Mouse (Mus musculus) gastrocnemius, postnatal 10 days (tissue): ENCODE measurements around the gene Rap1gap2. TPM values are rescaled to one million over a fixed set of nuclear protein-coding genes. Genes with fewer than 3 reads are reported as not detected.
"Not testable (repeated sequence)": the region's sequence is repeated elsewhere in the genome, so short reads cannot be mapped to it uniquely, and the experiment has no call there.

Experiments used
- DNase-seq: peaks from one replicate; pipeline ENCODE4 v3.0.0; 2021; ENCODE audit warnings: mixed read lengths
- total RNA-seq, 2 experiments: library from RNA; stranded (reverse); gene quantifications; 2 replicates each; pipeline ENCODE4 v1.2.3; 2021

The Rap1gap2 gene
- total RNA-seq, 2 experiments from 2014 or later: 15.0 to 16.1 TPM

DNA sequence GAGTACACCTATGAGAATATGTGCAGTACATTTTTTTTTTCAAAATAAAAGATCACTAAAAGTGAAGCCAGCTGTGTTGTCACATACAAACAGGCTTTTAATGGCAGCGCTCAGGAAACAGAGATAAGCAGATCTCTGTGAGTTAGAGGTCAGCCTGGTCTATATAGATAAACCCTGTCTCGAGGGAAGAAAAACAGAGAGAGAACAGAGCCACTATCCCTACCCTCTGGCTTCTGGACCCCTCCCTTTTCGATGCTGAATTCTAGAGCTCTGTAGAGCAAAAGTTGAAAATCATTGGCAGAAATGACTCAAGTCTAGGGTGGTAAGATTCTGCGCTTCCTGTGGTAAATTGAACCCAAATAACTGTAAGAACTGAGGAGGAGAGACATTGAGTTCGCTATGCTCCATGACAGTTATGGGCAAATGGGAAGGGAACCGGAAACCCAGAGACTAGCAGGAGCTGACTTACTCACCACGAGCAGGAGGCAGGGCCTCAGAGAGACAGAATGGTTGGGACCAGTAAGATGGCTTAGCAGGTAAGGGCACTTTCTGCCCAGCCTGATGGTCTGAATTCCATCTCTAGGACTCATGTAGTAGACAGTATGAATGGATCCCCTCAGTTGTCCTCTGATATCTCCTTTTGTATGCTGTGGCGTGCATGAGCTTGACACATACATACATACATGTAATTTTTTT is 11.4 kb upstream of the Rap1gap2 start:
- DNase-seq: no peak

DNA sequence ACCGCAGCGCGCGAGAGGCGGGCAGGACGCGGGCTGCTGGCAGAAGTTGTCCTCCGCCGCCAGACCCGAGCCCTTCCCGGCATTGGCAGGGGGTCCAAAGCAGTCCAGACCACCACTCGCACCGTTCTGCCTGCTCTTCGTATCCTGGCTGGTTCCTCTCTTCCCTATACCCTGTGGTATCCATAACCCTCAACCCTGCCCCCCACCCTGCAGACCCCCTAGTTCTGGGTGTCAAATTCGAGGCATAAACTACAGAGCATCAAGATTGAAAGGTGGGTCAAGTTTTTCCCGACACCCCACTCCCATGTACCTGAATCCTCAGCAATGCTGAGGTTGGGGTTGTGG is 9.2 kb upstream of the Rap1gap2 start:
- no peak for DNase-seq

DNA sequence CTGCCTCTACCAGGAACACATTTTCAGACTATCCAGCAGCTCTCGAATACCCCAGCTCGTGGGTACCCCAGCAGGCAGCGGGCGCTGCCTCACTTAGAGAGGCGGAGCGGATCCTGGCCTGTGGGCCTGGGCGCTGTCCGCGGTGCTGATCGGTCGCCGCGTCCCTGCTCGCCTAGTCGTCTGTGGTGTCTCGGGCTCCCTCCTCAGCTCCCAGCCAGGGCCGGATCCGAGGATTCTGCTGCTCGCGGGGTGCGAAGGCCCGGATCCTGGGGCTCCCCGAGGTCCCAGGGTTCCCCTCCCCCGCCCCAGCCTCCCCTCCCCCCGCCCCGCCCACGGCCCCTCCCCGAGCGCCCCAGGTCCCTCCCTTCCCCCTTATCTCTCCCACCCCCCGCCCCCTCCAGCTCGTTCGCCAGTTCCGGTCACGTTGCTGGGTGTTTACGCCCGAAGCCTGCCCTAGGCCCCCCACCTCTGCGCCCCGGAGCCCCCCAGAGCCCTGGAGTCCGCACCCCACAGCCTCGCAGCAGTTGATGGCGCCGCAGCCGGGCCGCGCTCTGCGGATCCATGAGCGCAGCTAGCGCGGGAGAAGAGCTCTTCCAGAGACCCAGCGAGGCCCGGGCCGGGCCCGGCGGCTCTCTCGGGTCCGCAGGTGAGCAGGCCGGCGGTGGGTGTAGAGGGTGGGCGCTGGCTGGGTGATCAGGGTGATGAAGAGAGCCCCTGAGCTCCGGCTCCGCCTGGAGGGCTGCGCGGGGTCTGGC is 8.7 kb upstream of the Rap1gap2 start, which contains the start of gene Ccdc92b:
Gene Ccdc92b (plus strand): TSS at position 405 of the 755 bp plus-strand sequence.
- peak; percentile 86 for DNase-seq

DNA sequence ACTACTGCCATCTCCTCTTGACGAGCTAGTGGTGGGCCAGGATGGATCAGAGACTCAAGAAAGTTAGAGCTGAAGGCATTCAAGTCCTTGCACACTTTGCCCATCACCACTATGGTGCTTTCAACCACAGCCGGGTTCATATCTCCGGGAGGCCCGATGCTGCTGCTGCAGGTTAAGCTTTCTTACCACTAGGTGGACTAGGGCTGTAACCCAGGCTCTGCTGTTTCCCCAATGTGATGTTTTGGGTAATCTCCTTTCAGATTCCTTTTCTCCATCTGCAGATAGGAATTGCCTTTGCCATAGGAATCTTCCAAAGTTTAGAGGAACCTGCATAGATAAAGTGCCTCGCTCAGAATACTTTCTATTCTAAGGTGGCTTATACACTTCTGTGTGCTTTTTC is 4.9 kb upstream of the Rap1gap2 start:
- no peak for DNase-seq

DNA sequence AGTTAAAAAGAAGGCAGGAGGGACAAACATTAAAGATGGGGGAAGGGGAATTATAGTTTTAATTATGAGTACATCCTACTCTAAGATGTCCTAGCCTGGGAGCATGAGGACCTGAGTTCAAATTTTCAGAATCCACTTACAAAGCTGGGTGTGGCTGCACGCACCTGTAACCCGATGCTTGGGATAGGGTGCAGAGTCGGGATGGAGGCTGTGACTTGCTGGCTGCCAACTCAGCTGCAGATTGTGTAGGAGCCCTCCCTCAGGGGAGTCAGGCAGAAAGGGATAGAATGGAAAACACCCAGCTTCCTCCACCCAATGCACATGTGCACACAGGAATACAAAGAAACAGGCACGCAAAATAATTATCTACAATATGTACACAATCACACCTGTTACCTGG is 2.7 kb upstream of the Rap1gap2 start:
- no peak for DNase-seq

DNA sequence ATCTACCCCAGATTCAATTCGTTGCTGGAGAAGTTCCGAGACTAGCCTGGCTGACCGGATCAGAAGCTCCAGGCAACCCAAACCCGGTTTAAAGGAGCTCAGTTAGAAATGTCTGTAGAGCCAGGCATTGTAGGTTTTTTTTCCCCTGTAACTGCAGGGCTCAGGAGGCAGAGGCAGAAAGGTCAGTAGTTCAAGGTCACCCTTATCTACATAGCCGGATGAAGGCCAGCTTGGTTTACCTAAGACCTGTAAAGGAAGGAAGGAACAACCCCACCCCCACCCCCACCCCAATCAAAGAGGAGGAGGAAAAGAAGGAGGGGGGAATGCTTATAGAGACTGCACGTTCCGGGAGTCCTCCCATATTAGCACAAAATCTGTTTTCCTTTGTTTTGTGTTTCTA is 722 bp upstream of the Rap1gap2 start:
- DNase-seq: no peak

DNA sequence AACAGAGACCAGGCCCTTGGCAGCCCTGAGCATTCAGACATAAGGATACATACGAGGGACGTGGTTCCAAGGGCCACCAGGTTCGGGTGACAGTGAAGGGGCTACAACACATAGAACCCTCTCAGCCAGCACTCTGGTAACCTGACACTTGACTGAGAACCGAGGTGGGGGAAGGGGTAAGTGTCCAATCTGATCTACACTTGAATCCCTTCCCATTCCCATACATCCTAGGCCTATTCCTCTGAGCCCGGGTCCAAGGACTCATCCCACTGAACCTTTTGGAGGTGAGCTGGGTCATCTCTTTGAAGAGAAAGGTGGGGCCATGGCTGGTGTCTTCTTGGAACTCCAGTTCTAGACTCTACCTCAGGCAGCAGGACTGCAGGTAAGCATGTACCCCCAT is 647 bp downstream of the Rap1gap2 start:
- DNase-seq: no peak

DNA sequence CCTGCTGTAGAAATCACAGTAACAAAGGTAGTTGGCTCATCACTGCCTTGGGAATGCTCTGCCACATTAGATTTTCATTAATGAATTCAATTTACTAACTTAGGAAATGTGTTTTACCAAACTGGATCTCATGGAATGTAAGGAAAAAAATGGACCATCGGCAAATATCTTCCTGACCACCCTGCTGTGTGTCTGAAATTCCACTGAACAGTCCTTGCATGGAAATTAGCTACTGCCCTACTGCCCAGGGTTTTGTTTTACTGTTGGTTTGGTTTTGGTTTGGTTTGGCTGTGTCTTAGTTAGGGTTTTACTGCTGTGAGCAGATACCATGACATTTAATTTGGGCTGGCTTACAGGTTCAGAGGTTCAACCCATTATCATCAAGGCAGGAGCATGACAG is 8.4 kb downstream of the Rap1gap2 start:
- no peak for DNase-seq

DNA sequence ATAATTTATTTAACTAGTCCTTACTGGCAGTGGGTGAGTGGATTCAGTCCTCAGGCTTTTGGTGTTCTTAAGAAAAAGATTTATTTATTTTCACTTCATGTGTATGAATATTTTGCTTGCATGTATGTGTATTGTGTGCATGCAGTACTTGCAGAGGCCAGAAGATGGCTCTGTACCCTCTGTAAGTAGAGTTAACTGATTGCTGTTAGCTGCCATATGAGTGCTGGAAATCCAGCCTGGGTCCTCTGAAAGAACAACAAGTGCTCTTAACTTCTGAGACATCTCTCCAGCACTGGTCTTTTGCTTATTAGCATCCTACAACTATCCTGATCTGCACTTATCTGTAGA is 12.8 kb downstream of the Rap1gap2 start:
- no peak for DNase-seq

DNA sequence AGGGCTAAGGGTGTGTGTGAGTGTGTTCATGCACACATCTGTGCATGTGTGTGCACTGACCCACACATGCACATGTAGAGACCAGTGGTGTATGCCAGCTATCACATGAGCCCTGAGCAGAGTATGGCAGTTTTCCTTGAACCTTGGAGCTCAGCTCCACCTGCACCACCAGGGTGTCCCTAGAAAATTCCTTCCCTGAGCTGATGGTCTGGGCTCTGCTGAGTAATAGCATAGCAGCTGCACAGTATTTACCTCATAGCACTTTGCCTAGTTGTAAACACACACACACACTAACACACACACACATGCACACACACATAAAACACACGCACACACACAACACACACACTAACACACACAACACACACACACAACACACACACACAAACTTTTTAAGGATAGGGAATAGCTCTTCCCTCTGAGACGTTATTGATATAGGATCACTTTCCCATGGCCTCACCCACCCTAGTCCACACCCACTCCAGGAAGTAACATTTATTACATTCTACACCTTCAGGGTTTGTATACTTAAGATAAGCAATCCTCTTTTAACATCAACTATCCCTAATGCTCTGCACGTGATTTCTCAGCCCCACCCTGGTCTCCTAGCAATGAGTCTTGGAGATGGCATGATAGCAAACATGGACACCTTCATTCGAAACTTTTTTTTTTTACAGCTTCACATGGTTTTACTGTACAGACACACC is 13.3 kb downstream of the Rap1gap2 start:
- DNase-seq: no peak

DNA sequence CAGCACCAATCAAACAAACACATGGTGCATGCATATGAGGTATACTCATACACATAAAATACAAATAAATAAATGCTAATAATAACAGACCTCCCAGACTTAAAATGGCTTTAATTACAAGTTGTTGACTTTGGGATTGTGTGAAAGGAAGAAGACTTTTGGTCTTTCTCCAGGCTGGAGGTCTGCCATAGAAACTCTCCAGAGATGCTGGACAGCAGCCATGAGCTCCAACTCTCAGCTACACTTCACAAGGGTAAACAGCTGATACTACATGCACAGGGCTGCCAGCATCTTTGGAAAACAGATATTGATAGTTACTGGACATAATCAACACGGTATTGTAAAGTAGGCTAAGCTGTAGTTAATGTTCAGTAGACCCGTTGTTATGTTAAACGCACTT is 18.5 kb downstream of the Rap1gap2 start:
- DNase-seq: no peak

DNA sequence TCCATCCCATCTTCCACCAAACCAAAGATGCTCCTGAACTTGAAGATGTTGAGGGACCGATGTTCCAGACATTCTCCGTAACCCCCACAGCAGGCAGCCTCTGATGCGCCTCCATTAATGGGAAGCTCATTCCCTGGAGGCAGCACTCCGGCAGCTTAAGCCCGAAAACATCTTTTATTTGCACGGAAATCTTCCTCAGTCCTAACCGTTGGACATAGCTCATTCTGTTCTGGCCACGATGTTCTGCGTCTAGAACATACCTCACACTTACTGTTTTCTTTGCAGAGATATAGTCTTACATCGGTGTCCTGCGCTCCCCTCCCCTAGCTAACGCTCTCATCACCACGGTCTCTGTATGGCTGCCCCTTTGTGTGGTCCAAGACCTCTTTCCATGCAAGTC is 20.0 kb downstream of the Rap1gap2 start:
- DNase-seq: no peak

DNA sequence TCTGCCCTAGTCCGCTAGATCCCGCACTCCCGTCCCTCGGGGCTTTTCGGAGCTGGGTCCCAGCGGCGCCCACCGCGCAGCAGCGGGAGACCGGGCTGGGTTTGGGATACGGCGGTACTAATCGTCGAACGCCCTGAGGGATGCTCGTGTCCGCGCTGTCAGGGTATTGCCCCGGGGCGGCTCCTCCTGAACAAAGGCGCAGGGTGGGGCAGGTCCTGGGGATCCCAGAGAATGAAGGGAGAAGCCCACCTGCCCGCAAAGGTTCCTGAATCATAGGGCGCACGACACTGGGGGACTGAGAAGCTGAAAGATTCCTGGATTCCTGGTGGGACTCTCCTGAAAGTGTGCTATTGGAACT is 20.5 kb downstream of the Rap1gap2 start:
- no peak for DNase-seq

DNA sequence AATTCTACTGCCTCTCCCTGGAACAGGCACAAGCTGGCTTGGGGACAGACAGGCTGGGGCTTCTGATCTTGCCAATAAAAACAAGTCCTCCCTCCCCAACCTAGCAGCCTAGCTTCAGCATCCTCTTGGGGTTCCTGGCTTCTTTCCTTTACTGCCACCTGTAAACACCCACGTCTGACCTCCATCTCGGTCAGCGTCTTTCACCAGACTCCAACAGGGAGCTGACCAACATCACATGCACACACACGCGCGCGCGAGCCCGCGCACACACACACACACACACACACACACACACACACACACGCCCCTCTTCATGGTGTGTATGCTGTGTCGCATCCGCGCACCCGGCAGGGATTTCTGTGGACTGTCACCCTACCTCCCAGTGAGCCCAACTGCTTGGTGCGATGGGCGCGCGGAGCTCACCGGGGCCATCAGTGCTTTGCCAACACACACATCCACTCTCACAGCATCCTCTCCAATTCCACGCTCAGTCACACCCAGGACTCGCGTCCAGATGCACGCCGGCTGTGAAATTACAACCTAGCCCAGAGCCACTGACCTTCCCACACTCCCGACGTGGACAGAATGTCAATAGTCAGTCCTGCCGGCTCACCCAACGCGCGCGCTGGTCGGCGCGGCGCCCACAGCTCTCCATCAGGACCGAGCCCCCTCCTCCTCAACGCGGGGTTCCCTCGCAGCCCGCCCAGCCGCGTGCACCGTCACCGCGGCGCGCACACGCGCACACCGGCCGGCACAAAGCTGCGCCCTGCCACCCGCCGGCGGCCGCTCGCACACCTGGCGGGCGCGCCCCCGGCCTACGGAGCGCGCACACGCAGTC is 21.1 kb downstream of the Rap1gap2 start:
- no peak for DNase-seq

DNA sequence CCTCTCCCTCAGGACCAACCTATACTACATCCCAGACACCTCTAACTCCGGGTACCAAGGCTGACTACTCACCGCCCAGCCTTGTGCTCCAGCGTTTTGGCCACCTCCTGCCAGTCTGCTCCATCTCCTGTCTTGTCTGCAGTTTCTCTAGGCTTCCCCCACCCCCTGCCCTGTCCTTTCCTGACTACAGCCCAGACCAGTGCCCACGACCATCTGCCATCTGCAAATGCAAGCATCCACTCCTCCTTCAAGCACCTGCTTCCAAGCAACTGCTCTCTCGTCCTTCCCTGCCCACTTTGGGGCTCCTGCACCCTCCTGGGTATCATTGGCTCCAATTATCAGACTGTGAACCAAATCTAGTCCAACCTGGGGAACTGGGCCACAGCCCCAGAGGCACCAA is 24.3 kb downstream of the Rap1gap2 start:
- DNase-seq: no peak

DNA sequence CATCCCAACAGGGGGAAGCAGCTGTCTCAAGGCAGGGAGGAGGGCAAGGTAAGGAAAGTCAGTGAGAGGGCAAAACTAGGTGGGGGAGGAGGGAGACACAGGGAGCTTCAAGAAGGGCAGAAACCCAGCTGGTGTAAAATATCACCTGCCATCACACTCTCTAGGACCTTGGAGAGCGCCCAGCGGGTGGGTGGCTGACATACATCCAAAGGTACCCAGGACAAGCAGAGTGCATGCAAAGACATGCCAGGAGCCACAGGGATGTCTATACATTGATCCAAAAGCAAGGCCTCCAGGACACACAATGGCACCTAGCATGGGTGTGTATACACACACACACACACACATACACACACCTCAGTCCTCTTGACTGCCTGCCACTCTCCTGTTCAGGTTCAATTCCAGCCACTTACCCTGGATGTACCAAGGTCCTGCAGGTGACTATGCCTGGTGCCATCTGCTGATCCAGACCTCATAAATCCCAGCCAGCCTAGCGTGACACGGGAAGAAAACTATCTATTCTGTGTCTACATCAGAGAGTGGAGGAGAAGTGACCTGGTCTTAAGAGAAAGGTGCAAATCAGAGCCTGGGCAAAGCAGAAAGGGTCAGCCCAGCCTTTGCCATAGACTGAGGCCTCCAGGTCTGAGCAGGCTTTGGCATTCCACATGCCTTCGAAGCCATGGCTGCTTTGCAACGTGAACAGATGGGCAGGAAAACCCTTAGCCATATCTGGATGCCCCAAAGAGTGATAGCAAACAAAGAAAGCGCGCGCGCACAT is 25.6 kb downstream of the Rap1gap2 start:
- DNase-seq: no peak

DNA sequence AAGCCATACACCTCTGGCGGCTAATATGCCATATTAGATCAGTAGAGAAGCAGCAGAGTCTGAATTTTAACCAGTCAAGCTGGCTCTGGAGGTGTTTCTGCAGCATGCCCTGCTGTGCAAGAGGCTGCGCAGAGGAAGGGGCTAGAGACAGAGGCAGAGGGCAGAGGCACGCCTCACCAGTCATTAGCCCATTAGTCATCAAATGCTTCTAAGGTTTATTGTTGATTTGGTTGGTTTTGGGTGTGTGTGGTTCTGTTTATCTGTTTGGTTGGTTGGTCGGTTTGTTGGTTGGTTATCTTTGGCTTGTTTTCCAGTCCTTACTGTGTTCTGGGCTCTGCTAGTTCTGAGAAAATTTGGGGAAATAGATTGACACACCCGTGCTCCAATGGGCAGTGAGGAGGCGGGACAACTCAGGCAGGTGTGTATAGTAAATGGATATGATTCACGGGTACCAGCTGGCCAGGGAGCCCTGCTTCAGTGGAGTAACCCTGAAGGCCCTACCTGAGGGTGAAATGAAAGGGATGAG is 26.8 kb downstream of the Rap1gap2 start:
- no peak for DNase-seq

DNA sequence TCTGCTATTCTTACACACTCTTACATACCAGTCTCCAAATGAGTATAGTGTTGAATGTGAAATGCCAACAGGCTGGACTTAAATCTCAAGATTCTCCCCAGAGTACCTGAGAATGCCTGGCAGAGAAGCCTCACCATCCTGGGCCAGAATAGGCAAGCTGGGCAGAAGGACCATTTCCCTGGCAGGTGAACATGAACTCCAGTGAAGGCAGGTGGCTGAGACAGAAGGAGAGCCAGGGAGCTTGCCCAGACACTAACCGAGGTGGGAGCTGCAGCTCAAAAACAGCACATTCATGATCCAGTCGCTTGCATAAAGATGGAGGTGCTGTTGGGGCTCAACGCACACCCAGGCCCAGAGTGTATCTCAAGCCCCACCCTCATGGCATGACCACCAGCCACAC is 28.3 kb downstream of the Rap1gap2 start:
- no peak for DNase-seq

DNA sequence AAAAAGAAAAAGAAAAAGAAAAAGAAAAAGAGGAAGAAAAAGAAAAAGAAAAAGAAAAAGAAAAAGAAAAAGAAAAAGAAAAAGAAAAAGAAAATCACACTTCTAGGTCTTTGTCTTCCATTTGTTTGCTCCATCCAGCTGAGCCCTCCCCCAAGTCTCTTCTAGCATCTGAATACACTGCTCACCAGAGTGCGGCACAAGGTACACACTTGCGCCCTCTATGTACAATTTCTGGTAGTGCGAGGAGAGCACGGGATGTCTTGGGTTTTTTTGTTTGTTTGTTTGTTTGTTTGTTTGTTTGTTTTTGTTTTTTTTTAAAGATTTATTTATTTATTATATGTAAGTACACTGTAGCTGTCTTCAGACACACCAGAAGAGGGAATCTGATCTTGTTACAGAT is 29.4 kb downstream of the Rap1gap2 start:
- DNase-seq: not testable (repeated sequence)

DNA sequence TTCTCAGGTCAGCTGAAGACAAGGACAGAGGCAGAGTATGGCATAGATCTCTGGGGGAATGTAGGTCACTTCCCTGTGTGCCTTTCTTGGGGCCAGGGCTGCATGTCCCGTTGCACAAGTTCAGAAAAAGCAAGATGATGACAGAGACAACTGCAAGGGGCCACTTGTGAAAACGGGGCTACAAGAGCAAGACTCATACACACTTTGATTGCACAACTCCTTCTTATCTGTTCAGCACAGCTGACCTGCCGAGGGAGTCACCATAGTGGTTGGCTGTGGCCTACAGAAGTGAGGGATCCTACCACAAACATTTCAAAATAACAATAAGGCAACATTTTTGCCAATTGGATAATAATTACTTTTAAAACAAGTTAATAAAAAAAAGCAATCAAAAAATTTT is 33.6 kb downstream of the Rap1gap2 start:
- no peak for DNase-seq

DNA sequence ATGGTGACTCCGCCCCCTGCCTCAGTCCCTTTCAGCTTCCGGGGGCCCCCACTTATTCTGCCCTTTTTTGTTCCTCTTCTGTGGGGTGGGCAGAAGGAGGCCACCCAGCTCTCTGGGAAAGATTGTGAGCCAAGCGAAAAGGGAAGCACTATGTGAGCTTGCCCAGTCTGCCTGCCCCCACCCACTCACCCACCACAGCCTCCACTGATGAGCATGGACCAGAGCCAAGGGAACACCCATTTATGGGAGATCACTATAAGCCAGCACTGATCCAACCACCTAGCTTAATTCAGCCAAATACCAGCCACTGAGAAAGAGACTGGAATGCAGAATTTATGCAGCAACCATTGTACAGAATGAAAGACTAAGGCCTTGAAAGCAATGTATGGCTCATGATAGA is 34.8 kb downstream of the Rap1gap2 start:
- no peak for DNase-seq
